Mouse (Mus musculus) cerebellum, adult 2 months (tissue): Measurements from ENCODE around the gene Cdk5rap3.

Source experiments
- CTCF ChIP-seq: fragments of 200-500 bp; IDR thresholded peaks from 2 replicates; pipeline ENCODE4 v1.5.1; 2011; ENCODE audit warnings: low read depth, mild to moderate bottlenecking, control low read depth, low read length, moderate library complexity, borderline replicate concordance; ENCODE audit not compliant: insufficient read depth
- POLR2A ChIP-seq: fragments of 200-500 bp; IDR thresholded peaks from 2 replicates; pipeline ENCODE4 v1.6.1; 2011; ENCODE audit warnings: low read length, control low read depth, borderline replicate concordance; ENCODE audit not compliant: insufficient read depth

DNA sequence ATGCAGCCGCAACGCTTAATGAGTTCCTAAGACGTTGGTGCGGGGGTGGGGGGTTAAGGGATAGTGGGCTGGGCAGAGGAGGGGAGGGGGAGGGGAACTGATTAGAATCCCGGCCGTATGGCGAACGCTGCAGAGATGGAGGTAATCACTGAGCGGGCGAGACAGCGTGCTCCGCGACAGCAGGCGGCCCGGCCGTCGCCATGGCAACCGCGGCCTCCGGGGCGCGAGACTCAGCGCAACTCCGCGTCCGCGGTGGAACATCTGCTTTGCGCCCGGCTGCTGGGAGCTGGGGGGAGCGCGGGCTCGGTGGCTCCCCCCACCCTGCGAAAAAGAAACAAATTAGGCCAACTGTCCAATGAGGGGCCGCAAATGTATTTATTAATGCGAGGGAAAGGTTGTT is 40.6 kb downstream of the Cdk5rap3 start:
- TF ChIP-seq CTCF (no peak), POLR2A (no peak)
